Mouse (Mus musculus) midbrain, embryonic 12.5 days (tissue): ENCODE measurements around the gene Iqgap3. TPM values are rescaled to one million over a fixed set of nuclear protein-coding genes. Genes with fewer than 3 reads are reported as not detected.
A peak's percentile ranks its signal among the peaks of the same experiment; 100 is the strongest.

Experiments used
- ATAC-seq: fragments of 200-750 bp; cut with Nextera tagmentation; 2 replicates; pipeline ENCODE4 v1.8.0; 2017; ENCODE audit warnings: low read depth, moderate TSS enrichment, moderate library complexity; ENCODE audit not compliant: low FRiP score
- H3K27ac ChIP-seq: fragments of 300-500 bp; sonication (generic); replicated peaks from 2 replicates; pipeline ENCODE4 v1.5.1; 2016; ENCODE audit warnings: mild to moderate bottlenecking
- H3K27me3 ChIP-seq: fragments of 300-500 bp; sonication (generic); 2 replicates; pipeline ENCODE4 v1.6.1; 2016; ENCODE audit warnings: mild to moderate bottlenecking
- H3K36me3 ChIP-seq: fragments of 300-500 bp; sonication (generic); 2 replicates; pipeline ENCODE4 v1.6.1; 2016
- H3K4me1 ChIP-seq: fragments of 300-500 bp; sonication (generic); 2 replicates; pipeline ENCODE4 v1.6.1; 2016
- H3K4me2 ChIP-seq: fragments of 300-500 bp; sonication (generic); replicated peaks from 2 replicates; pipeline ENCODE4 v1.6.1; 2016; ENCODE audit warnings: mild to moderate bottlenecking, moderate library complexity
- H3K4me3 ChIP-seq: fragments of 300-500 bp; sonication (generic); 2 replicates; pipeline ENCODE4 v1.5.1; 2016; ENCODE audit warnings: mild to moderate bottlenecking
- H3K9ac ChIP-seq: fragments of 300-500 bp; sonication (generic); replicated peaks from 2 replicates; pipeline ENCODE4 v1.6.1; 2016; ENCODE audit warnings: mild to moderate bottlenecking, moderate library complexity
- H3K9me3 ChIP-seq: fragments of 300-500 bp; sonication (generic); 2 replicates; pipeline ENCODE4 v1.6.1; 2016; ENCODE audit warnings: mild to moderate bottlenecking
- WGBS: fragments of 180-500 bp; shearing (Covaris S2); methylation state at CpG from one replicate; pipeline ENCODE4 v1.1.7; 2016; 5-methylcytosine and 5-hydroxymethylcytosine counted together
- polyA plus RNA-seq: library from polyadenylated mRNA; unstranded; fragments of >200 nt; fragmentation: Nextera tagmentation; extraction: Ambion mirVana; gene quantifications from 2 replicates; pipeline ENCODE4 v1.2.1, GENCODE M21; 2016

Gene Iqgap3
- polyA plus RNA-seq, 1 experiment from 2014 or later = 20.8 TPM

- H3K27ac ChIP-seq = no peak overlapping the region
- no peaks in the 10 kb centered on the region for H3K4me1 ChIP-seq
- H3K4me3 ChIP-seq = no peak overlapping the region
- 57% methylated on average over 4 of the region's 4 CpGs for WGBS
- H3K9me3 ChIP-seq = no peaks in the 10 kb centered on the region
- H3K36me3 ChIP-seq = no peaks in the 10 kb centered on the region
- H3K4me2 ChIP-seq = no peak overlapping the region
- no peak for ATAC-seq
- H3K9ac ChIP-seq = no peak overlapping the region
- no peaks in the 10 kb centered on the region for H3K27me3 ChIP-seq
Measured at GRCm38 (mm10) chr3:88129006-88129405, 47.2 kb downstream of the Iqgap3 start.

GRCm38 (mm10) chr3:88131071-88131470 is 49.3 kb downstream of the Iqgap3 start:
- H3K4me2 ChIP-seq = no peak overlapping the region
- H3K27ac ChIP-seq = no peak overlapping the region
- no peaks in the 10 kb centered on the region for H3K9me3 ChIP-seq
- no peaks in the 10 kb centered on the region for H3K4me1 ChIP-seq
- H3K4me3 ChIP-seq = no peak overlapping the region
- WGBS = 86% methylated on average over 3 of the region's 3 CpGs
- no peaks in the 10 kb centered on the region for H3K36me3 ChIP-seq
- no peaks in the 10 kb centered on the region for H3K27me3 ChIP-seq
- ATAC-seq = no peak
- no peak overlapping the region for H3K9ac ChIP-seq

GRCm38 (mm10) chr3:88132492-88132891 is 50.7 kb downstream of the Iqgap3 start:
- H3K4me2 ChIP-seq = no peak overlapping the region
- 74% methylated on average over 2 of the region's 2 CpGs for WGBS
- no peak overlapping the region; the same call in 1 of the 2 replicates for H3K9ac ChIP-seq
- H3K27ac ChIP-seq = no peak overlapping the region
- H3K36me3 ChIP-seq = no peaks in the 10 kb centered on the region
- H3K9me3 ChIP-seq = no peaks in the 10 kb centered on the region
- ATAC-seq = no peak
- H3K4me1 ChIP-seq = peaks cover 3% of the 10 kb centered on the region
- no peak overlapping the region for H3K4me3 ChIP-seq
- no peaks in the 10 kb centered on the region for H3K27me3 ChIP-seq

GRCm38 (mm10) chr3:88133187-88133771 is 51.5 kb downstream of the Iqgap3 start:
- no peak for ATAC-seq
- Histone ChIP-seq H3K9ac (no peak overlapping the region; the same call in 1 of the 2 replicates), H3K9me3 (no peaks in the 10 kb centered on the region), H3K27me3 (no peaks in the 10 kb centered on the region), H3K36me3 (no peaks in the 10 kb centered on the region), H3K4me3 (no peak overlapping the region), H3K27ac (no peak overlapping the region), H3K4me2 (no peak overlapping the region), H3K4me1 (peaks cover 7% of the 10 kb centered on the region)
- WGBS = 60% methylated on average over 4 of the region's 4 CpGs

GRCm38 (mm10) chr3:88136346-88136745 is 54.6 kb downstream of the Iqgap3 start:
- Histone ChIP-seq H3K9me3 (no peaks in the 10 kb centered on the region), H3K27ac (no peak overlapping the region), H3K27me3 (peaks cover 25% of the 10 kb centered on the region), H3K9ac (no peak overlapping the region), H3K4me1 (peaks cover 20% of the 10 kb centered on the region), H3K36me3 (no peaks in the 10 kb centered on the region), H3K4me3 (no peak overlapping the region), H3K4me2 (no peak overlapping the region)
- WGBS = 89% methylated on average over 9 of the region's 9 CpGs
- no peak for ATAC-seq

GRCm38 (mm10) chr3:88136945-88137494 is 55.2 kb downstream of the Iqgap3 start:
- no peak overlapping the region for H3K9ac ChIP-seq
- H3K4me2 ChIP-seq = peak overlapping the region; percentile 92
- peaks cover 27% of the 10 kb centered on the region for H3K27me3 ChIP-seq
- ATAC-seq = no peak
- no peaks in the 10 kb centered on the region for H3K36me3 ChIP-seq
- no peak overlapping the region for H3K27ac ChIP-seq
- no peaks in the 10 kb centered on the region for H3K9me3 ChIP-seq
- peaks cover 20% of the 10 kb centered on the region for H3K4me1 ChIP-seq
- H3K4me3 ChIP-seq = no peak overlapping the region
- 81% methylated on average over 4 of the region's 4 CpGs for WGBS

- no peaks in the 10 kb centered on the region for H3K9me3 ChIP-seq
- peak overlapping the region; percentile 92 for H3K4me2 ChIP-seq
- H3K4me1 ChIP-seq = peaks cover 21% of the 10 kb centered on the region
- H3K36me3 ChIP-seq = no peaks in the 10 kb centered on the region
- peaks cover 27% of the 10 kb centered on the region for H3K27me3 ChIP-seq
- H3K9ac ChIP-seq = no peak overlapping the region
- ATAC-seq = no peak
- H3K27ac ChIP-seq = peak overlapping the region; percentile 67; the same call in 1 of the 2 replicates
- peak overlapping the region; percentile 56 for H3K4me3 ChIP-seq
- WGBS = 15% methylated on average over 3 of the region's 3 CpGs
Measured at GRCm38 (mm10) chr3:88137821-88138220, 56.0 kb downstream of the Iqgap3 start.

- H3K27ac ChIP-seq = peak overlapping the region; percentile 67
- H3K27me3 ChIP-seq = peaks cover 27% of the 10 kb centered on the region
- peak overlapping the region; percentile 57 for H3K9ac ChIP-seq
- H3K4me2 ChIP-seq = peak overlapping the region; percentile 92
- H3K36me3 ChIP-seq = no peaks in the 10 kb centered on the region
- WGBS = under 1% methylated on average over 28 of the region's 32 CpGs
- peak; percentile 66 for ATAC-seq
- H3K9me3 ChIP-seq = no peaks in the 10 kb centered on the region
- peaks cover 29% of the 10 kb centered on the region for H3K4me1 ChIP-seq
- peak overlapping the region; percentile 56 for H3K4me3 ChIP-seq
Measured at GRCm38 (mm10) chr3:88138336-88139242, 56.8 kb downstream of the Iqgap3 start.

GRCm38 (mm10) chr3:88139243-88140177 is 57.7 kb downstream of the Iqgap3 start:
- Histone ChIP-seq H3K36me3 (no peaks in the 10 kb centered on the region), H3K4me3 (peak overlapping the region; percentile 56), H3K27ac (peak overlapping the region; percentile 67), H3K27me3 (peaks cover 27% of the 10 kb centered on the region), H3K9me3 (no peaks in the 10 kb centered on the region), H3K4me1 (peaks cover 38% of the 10 kb centered on the region), H3K4me2 (peak overlapping the region; percentile 92), H3K9ac (peak overlapping the region; percentile 57)
- WGBS = 19% methylated on average over 25 of the region's 25 CpGs
- ATAC-seq = no peak

GRCm38 (mm10) chr3:88140178-88140902 is 58.6 kb downstream of the Iqgap3 start:
- peaks cover 47% of the 10 kb centered on the region for H3K4me1 ChIP-seq
- peaks cover 27% of the 10 kb centered on the region for H3K27me3 ChIP-seq
- no peak overlapping the region for H3K4me2 ChIP-seq
- no peaks in the 10 kb centered on the region for H3K9me3 ChIP-seq
- no peaks in the 10 kb centered on the region for H3K36me3 ChIP-seq
- no peak for ATAC-seq
- no peak overlapping the region for H3K9ac ChIP-seq
- WGBS = 27% methylated on average over 11 of the region's 11 CpGs
- H3K4me3 ChIP-seq = no peak overlapping the region
- H3K27ac ChIP-seq = no peak overlapping the region

- H3K27ac ChIP-seq = no peak overlapping the region
- no peak overlapping the region for H3K4me2 ChIP-seq
- no peaks in the 10 kb centered on the region for H3K9me3 ChIP-seq
- no peak for ATAC-seq
- peaks cover 53% of the 10 kb centered on the region for H3K4me1 ChIP-seq
- peaks cover 27% of the 10 kb centered on the region for H3K27me3 ChIP-seq
- no peak overlapping the region for H3K9ac ChIP-seq
- 60% methylated on average over 6 of the region's 6 CpGs for WGBS
- no peaks in the 10 kb centered on the region for H3K36me3 ChIP-seq
- H3K4me3 ChIP-seq = no peak overlapping the region
Measured at GRCm38 (mm10) chr3:88140903-88141430, 59.2 kb downstream of the Iqgap3 start.
